Mouse (Mus musculus): ENCODE data around the gene Klrg2. TPM values are rescaled to one million over a fixed set of nuclear protein-coding genes. Genes with fewer than 3 reads are reported as not detected.
"Not testable (repeated sequence)": the region's sequence is repeated elsewhere in the genome, so short reads cannot be mapped to it uniquely, and the experiment has no call there.

The Klrg2 gene
- under 1 TPM; 0.21 to 0.37 TPM for total RNA-seq (2021)
- long read RNA-seq, experiment 1: 0 reads
- long read RNA-seq, experiment 2: 0 reads

DNA sequence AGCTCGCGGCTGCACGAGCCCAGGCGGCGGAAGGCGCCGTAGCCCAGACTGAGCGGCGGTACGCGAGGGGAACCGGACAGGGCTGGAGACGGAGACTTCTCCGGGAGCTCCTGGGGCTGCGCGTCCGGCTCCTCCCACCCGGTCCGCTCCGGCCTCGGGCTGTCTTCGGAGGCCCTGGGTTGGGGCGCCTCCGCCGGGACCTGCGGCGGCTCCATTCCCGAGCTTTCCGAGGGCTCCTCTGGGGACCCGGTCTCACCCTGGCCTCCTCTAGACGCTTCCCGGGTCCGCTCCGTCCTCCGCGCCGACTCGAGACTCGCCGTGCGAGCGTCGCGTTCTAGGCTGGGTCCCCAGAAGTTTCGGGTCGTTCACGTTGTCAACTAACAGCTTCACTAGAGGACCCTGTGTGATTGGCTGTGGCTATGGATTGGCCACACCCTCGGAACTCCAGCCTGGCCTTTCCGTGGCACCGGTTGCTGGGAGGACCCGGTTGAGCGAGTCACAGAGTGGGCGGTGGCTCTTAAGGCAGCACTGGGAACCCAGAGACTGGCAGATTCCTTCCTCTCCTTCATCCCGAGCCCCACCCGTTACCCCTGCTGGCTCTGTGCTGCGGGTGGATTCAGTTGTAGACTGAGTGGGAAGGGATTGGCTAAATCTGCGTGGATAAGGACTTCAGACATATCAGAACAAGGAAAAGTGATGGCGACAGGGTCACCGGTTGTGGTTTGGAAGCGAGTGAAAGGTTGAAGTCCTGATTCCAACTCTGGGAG lies at the start of gene Klrg2:
TSS of gene Klrg2 (minus strand) at position 391 of the 767 bp plus-strand sequence.
- peak; percentile 76 to 86 for DNase-seq

DNA sequence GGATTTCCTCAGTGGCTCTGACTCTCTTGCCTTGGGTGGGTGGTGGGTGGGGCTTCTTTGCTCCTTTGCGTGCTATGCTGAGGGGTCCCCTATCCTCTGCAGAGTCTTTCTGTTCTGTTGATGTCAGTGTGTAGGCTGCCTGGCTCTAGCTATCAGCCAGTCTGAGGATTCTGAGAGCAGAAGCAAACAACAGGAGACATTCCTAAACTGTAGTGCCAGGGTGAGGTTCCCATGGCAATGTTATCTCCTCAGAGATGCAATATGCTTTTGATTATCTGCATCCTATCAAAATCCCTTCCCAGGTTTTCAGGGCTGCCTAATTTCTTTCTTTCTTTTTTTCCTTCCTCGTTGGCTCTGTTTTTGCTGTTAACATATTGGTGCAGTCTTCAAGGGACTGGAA lies 45.5 kb upstream of the Klrg2 start:
- no peak for DNase-seq

DNA sequence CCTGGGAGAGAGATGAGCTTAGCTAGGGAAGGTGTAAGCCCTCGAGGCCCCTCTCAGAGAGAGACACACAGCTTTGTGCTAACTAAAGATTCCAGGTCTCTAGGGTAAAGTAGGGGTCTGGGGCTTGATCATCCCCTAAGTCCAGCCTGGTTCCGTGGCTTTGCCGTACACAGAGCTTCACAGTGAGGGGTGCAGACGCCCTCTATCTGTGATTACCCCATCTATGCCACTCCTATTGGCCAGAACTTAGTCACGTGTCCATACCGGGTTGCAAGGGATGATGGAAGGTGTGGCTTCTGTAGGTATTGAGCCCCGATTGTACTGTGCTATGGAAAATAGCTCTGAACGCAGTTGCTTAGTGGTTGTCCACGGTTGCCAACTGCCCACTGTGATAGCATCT lies 40.6 kb upstream of the Klrg2 start:
- no peak for DNase-seq

DNA sequence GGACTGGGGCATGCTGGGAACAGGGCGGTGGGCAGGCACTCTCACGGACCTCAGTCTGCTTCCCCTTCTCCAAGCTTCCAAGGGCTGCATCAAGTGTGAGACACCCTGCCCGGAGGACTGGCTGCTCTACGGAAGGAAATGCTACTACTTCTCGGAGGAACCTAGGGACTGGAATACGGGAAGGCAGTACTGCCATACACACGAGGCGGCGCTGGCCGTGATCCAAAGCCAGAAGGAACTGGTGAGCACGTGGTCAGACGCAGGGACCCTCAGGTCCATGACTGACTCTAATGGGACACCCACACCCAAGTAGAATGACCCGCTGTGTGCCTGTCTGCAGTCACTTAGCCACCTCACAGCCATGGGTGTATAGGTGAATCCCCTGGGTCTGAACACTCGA lies 39.7 kb upstream of the Klrg2 start:
- peak in 1 of 2 experiments; percentile 4 for DNase-seq

DNA sequence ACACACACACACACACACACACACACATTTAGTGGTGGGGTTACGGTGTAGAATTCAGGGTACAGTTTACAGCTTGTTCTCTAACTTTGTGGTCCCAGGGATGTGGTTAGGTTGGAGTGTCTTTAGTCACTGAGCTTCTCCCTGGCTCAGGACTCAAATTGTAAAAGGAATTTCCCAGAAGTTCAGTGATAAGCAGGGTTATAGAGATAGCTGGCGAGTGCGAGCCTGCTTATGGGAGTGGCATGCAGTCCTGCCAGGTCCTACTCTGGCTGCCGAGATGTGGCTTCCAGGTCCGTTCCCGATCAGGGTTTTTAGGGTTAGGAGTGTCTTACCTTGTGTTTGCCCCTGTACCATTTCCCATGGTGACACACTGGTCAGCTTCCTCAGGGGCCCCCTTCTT lies 39.2 kb upstream of the Klrg2 start:
- DNase-seq: no peak

DNA sequence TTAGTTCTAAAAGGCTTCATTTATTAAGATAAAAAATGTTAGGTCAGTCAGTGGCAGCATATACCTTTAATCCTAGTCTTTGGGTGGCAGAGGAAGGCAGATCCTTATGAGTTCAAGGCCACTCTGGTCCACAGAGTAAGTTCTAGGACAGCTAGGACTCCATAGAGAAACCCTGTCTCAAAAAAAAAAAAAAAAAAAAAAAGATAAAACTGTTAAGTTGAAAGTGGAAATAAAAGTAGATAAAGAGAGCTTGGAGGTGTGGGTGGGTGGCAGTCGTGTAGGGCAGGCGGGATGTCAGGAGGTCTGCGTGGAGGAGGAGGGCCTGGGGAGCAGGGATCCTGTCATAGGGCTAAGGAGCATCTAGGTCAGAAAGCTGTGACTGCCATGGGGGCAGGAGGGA lies 35.0 kb upstream of the Klrg2 start:
- no peak for DNase-seq

DNA sequence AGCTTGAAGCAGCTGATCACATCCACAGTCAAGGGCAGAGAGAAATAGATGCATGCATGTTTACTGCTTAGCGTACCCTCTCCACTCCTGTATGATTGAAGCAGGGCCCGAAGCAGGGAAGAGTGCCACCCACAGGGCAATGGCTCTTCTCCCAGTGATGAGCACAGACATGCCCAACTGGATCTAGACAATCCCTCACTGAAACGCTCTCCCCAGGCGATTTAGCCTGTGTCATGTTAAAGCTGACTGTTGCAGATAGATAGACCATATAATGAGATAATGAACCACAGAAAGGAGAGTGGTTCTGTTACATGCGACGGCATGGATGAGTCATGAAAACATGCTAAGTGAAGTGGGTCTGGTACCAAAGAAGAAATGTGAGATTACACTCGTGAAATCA lies 34.2 kb upstream of the Klrg2 start:
- DNase-seq: no peak

DNA sequence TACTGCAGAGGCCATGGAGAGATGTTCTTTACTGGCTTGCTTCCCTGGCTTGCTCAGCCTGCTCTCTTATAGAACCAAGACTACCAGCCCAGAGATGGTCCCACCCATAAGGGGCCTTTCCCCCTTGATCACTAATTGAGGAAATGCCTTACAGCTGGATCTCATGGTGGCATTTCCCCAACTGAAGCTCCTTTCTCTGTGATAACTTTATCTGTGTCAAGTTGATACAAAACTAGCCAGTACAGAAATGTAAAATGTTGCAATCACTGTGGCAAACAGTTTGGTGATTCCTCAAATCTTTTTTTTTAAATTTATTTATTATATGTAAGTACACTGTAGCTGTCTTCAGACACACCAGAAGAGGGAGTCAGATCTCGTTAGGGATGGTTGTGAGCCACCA lies 33.4 kb upstream of the Klrg2 start:
- DNase-seq: not testable (repeated sequence)

DNA sequence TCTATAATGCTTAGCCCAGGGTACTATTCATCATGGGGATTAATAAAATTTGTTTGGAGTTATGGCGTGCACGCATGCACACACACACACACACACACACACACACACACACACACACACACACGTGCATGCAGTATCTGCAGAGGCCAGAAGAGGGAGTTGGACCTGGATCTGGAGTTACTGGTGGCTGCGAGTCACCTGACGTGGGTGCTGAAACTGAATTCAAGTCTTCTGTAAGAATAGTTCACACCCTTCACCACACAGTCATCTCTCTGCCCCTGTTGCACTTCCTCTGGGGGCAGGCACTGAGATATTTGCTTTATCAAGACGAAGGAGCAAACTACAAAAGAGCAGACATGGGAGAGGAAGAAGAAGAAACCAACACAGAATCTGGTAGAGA lies 32.5 kb upstream of the Klrg2 start:
- DNase-seq: no peak

DNA sequence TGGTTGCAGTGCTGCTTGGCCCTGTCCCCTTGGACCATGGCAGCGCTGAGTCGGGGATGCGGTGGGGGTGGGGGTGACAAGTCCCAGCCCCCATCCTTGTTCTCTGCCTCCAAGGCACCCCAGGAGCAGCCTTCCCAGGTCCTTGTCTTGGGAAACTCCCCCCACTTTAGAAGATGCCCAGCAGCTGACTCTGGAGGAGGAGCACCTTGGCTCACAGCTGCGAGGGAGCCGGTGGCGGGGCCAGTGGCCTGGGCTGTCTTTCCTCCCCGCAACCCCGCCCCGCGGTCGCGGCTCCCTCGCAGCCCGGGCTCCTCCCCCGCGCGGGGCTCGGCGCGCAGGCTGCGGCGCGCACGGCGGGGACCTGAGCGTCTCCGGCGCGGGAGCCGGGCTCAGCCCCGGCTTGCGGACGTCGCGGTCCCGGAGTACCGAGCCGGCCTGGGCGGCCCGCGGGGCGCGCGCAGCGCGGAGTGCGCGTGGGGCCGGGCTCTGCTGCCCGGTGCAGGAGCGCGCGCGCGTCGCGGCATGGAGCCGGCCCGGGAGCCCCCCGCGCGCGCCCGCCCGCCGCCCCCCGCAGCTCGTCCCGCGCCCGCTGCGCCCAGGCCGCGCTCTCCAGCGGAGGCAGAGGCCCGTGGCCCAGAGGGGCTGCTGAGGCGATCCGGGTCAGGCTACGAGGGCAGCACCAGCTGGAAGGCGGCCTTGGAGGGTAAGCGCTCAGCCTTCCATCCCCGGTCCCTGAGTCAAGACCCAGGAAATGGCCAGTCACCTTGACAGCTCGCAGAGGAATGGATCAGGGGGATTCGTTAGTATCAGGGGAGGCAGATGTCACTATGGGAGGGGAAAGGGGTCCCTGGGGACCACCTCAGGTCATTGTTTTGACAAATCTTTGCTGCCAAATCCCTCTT lies 25.9 kb upstream of the Klrg2 start, which contains the start of gene Clec2l:
TSS of gene Clec2l (plus strand) at position 356 of the 902 bp plus-strand sequence.
- no peak for DNase-seq

DNA sequence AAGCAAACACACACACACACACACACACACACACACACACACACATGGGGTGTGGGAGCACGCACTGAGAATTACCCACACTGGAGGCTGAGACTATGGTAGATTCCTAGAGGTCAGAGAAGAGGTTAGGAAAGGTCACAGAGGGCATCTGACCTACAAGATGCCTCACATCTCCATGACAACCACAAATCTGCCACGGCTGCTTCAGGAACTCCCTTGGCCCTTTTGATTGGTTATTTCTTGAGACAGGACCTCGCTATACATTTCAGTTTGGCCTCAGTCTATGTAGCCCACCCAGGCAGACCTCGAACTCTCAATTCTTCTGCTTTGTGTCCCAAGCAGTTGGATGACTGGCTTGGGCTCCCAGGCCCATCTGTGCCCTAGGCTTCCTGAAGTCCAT lies 24.6 kb upstream of the Klrg2 start:
- no peak for DNase-seq

DNA sequence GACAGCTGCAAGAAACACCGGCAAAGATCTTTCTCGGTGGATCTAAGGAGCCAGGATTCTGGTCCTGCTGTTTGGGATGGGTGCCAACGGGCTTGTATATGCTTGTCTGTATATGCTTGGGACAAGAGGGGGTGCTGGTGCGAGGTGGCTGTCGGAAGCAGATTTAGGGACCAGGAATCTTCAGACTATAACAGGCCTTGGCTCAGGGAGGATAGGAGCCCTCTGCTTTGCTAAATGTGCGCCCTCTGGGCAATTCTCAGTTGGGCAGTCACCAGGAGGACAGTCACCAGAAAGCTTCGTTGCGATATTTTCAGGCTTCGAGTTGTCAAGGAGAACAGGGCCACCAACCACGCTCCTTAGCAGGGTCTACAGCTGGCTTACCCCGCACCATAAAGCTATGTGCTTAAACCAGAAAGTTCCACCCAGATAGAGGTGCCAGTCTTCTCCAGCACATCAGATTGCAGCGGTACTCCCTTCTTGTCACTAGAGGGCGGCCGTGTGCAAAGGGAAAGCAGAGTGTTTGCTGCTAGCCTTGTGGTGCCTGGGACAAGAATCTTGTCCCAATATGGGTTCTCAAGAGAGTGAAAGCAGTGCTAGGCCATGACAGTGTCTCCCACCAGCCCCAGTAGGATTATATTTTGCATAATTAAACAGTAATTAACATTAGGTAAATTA lies 13.4 kb upstream of the Klrg2 start:
- peak; percentile 60 to 82 for DNase-seq

DNA sequence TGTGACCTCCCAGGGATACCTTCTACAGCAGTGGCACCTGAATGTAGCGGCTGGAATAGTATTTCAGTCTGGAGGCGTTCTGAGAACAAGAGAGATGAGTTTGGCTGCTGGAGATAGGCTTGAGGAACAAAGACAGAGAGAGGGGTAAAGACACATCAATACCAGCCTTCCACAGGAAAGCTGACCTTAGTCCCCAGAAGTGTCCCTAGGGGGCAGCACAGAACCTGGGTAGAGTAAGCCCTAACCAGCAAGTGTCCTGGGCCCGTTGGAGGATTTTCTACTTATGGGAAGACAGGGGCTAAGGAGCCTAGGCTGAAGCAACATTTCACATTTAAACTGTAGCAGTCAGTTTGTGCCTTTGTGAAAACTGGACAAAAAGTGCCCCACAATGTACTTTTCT lies 12.5 kb upstream of the Klrg2 start:
- DNase-seq: no peak

DNA sequence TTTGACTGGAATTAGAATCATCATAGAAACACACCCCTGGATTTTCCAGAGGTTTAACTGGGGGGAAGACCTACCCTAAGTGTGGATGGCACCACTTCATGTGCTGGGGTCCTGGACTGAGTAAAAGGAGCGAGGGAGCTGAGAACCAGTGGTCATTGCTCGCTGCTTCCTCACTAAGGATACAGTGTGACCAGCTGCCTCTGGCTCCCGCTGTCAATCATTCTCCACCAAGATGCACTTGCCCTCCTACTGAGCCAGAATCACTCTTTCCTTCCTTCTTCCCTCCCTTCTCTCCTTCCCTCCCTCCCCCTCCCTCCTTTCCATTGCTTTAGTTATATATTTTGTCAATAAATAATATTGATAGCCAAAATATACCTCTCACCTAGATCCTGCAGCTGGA lies 6.0 kb upstream of the Klrg2 start:
- no peak for DNase-seq

DNA sequence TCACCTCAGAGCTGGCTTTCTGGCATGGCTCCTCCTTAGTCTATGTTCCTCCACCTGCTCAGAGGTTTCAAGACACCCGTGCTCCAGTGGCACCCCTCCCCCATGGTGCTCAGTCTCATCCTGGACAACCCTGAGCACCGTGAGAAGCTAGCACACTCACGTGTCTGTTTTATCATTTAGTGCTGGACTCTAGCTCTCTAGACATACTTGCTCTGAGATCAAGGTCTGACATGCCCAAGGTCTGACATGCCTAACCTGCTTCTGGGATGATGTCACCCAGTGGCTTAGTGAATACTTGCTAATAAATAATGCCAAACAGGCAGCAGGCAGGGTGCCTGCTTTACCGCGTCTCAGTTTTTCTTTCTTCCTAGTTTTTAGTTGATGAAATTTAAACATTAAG lies 5.6 kb upstream of the Klrg2 start:
- DNase-seq: no peak

DNA sequence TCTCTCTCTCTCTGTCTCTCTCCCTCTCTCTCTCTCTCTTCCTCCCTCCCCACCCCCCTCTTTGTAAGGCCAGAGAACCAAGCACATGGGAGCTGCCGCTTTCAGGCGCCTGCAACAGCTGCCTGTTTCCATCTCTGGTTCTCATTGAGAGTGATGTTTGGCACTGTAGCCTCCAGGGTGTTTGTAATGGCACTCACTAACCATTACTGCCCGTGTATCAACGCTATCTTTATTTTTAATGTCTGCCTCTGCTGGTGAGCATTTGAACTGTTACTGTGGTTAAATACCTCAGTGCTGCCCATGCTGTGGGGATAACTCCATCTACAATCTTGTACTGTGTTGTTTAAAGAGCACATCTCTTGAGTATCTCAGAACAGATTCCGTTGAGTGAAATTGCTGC lies 4.6 kb upstream of the Klrg2 start:
- DNase-seq: no peak

DNA sequence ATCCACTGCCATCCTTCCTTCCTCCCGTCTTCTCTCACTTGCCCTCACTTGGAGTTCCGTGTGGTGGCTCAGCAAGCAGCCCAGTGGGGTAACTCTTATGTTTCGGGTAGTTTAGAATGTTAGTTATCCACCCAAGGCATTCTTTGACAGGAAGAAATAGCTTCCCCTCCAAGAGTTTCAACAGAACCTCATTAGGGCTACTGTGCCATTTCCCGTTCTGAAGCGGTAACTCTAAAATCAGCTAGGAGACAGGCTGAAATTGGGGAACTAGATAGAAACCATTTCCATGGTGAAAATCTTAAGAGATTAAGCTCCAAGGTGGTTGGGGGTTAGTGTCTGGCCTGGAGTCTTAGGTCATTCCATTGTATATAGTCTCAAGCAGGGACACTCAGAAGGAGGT lies 4.2 kb upstream of the Klrg2 start:
- no peak for DNase-seq

DNA sequence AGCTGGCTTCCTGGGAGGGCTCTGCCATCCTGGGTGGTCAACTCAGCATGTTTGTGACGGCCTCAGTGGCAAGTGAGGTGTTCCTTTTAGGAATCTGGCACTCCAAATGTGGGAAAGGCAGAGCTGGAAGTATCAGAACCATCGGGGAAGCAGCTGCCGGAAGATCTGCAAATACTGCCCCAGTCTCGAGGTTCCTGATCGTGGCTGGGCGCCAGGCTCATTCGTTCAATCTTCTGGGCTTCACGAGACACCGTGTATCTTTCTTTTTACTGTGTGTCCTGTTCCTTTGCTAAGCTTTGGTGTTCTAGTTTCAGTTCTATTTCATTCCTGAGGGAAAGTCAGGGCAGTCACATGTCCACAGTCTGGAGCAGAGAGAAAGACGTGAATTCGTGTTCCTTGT lies 3.4 kb upstream of the Klrg2 start:
- no peak for DNase-seq

DNA sequence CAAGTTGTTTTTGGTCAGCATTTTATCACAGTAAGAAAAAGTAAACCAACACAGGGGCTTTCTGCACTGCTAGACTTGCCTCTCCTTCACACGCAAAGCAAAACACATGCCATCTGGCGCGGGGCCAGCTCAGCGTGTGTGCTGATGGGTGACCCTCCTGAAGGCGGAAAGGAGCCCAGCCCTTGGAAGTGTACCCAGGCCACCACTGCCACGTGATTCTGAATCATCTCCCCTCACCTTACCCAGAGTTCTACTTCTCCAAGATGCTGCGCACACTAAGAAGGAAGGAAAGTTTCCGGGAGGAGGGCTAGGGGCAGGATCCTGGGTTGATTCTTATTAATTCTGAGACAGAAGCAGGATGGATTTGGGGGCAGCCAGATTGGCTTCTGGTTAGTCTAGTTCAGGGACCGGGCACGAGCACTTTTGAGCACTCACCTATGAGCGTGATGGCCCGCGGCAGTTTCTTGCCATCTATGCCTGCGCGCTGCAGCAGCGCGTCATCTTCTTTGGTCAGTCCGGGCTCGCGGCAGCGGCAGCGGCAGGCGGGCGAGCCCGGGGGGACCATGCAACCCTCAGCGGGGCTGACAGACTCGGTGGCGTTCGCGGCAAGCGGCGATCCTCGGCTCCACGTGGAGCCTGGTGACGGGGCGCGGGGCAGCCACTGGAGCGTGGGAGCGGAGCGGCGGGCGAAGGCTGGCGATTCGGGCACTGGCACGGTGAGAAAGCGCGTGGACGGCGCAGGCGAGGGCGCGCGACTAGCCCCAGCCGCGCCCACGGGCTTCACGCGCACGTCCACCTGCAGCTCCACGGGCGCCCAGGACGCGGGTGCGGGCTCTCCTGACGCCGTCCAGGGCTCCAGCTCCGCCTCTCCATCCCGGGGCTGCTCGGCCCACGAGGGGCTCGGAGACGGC lies 846 bp downstream of the Klrg2 start:
- peak; percentile 35 to 71 for DNase-seq

DNA sequence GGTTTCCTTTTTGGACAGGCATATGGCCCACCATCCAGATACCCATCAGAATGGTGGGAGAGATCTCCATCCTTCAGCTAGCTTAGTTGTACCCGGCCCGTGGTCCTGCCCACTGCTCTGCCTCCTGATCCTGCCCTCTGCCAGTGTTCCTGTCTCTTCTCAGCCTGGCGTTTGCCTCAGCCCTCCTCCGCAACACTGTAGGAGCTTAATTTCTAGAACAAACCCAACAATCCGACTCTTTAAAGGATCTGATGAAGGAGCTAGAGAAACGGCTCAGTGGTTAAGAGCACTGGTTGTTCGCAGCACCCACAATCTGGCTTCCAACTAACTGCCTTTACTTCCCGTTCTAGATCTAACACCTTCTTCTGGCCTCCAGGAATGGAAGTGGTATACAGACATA lies 2.6 kb downstream of the Klrg2 start:
- DNase-seq: no peak

DNA sequence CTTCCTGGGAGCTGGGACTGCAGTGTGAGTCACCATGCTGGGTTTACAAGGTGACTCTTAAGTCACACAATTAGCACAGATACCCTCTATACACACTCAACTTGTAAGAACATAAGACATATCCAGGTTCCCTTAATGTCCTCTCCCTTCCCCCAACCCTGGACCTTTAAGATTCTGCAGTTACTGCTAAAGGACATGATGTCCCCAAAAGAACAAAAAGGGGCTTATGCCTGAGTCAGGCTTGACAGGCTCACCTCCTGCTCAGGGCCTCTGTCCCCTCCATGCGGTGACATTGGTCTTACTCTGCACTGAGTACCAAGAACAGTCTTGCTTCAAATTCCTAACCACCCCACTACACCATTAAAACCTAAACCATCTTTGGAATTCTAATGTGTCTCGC lies 4.2 kb downstream of the Klrg2 start:
- DNase-seq: no peak

DNA sequence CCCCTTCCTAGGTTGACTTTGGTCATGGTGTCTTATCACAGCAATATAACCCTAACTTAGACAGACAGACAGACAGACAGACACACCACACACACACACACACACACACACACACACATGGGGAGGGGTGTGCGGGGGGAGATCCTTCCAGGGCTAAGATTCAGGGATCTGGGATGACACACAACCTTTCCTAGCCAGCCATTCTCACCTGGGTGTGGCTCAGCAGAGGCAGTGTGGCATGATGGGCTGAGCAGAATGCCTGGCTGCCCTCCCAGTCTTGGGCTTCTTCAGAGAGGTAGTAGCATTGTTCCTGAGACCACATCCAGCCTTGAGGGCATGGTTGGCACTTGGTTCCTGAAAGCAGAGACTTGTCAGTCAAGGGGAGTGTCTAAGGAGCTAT lies 7.5 kb downstream of the Klrg2 start:
- DNase-seq: no peak

Data from heart, adult 18-20 months (tissue).